9 mouse cellular contexts compared by ENCODE assay signal in the genomic region with DNA sequence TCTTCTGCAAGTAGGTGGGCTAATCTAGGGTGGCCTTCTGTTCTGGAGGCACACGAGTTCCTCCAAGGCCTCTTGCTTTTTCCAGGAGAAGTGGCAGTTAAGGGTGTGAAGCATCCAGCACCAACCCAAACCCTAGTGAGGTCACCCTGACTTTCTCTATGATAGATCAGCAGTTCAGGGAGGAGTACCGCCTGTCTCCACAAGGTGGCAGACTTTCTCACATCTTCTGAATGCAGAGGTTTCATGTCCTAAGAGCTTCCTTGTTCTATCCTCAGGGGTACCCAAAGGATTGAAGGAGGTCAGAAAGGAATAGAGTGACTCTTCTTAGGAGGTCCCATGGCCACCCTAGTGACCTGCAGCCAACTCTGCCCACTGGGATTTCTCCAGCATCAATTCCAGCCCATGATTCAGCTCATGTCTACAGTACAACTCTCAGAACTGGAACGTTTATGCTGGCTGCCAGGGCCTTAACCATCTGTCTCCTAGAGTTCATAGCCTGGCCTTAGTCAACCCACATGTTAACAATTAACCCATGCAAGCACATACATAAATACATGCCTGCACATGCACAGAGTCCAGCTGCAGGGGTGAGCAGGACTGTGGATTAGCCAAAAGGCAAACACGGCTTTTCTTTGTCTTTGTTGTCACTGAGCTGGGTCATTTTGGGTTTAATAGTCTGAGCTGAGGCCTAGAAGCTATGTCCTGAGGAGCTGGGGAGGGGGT. TPM values are rescaled to one million over a fixed set of nuclear protein-coding genes. Genes with fewer than 3 reads are reported as not detected.
DNase-seq lines count a peak whose midpoint lies in the region; ATAC-seq and TF ChIP-seq lines count a peak whose summit lies in the region.
"Had no signal": no experiment of that assay in that cellular context is flagged by ENCODE, and none has a peak within 500 bp of the region (broad histone marks: within the 10 kb centered on the region; RNA-seq: fewer than 3 reads in every experiment).

No protein-coding gene starts in this region.

- TF ChIP-seq CTCF in E14TG2a.4 (conservative IDR thresholded peaks at IDR 0.05; ENCODE audit: low read length), result peak; percentile 96

- ATAC-seq in lung, embryonic 16.5 days (ENCODE audit: low read depth), result 0 out of 2 replicates have a peak, but pooled peaks have one; percentile 16

- no peaks in the 10 kb centered on the region for H3K36me3 ChIP-seq in E14TG2a.4 (ENCODE audit: insufficient read depth, low read length)
- no peaks in the 10 kb centered on the region for H3K36me3 ChIP-seq in lung, embryonic 16.5 days (ENCODE audit: control insufficient read depth, insufficient read depth, low read length)

- H3K27ac ChIP-seq in lung, embryonic 16.5 days (ENCODE audit: low read length), result no peak overlapping the region

- no peak overlapping the region for H3K4me2 ChIP-seq in lung, embryonic 16.5 days (ENCODE audit: low read depth, low read length)

- H3K27me3 ChIP-seq in E14TG2a.4 (ENCODE audit: insufficient read depth, low read length), result peaks cover 12% of the 10 kb centered on the region
- H3K27me3 ChIP-seq in lung, embryonic 16.5 days (ENCODE audit: control insufficient read depth, insufficient read depth, low read depth, low read length), result no peaks in the 10 kb centered on the region

- H3K9ac ChIP-seq in lung, embryonic 16.5 days (ENCODE audit: low read length), result no peak overlapping the region

- peaks cover 15% of the 10 kb centered on the region for H3K4me1 ChIP-seq in E14TG2a.4 (replicated peaks; ENCODE audit: low read depth, low read length)
- H3K4me1 ChIP-seq in lung, embryonic 16.5 days (replicated peaks; ENCODE audit: control insufficient read depth, insufficient read depth, low read length), result peaks cover under 1% of the 10 kb centered on the region; the same call in 1 of the 2 replicates

- WGBS in large intestine, adult 2 months, result 26% methylated on average over 4 of the region's 4 CpGs
- 41% methylated on average over 4 of the region's 4 CpGs for WGBS in lung, embryonic 16.5 days

- no peaks in the 10 kb centered on the region for H3K9me3 ChIP-seq in E14TG2a.4 (ENCODE audit: low read length)
- no peaks in the 10 kb centered on the region for H3K9me3 ChIP-seq in lung, embryonic 16.5 days (ENCODE audit: control insufficient read depth, low read length)

- DNase-seq in adrenal gland, adult 2 months, result peak; percentile 66
- peak; percentile 77 for DNase-seq in embryo, embryonic 9.5 days (ENCODE audit: extremely low spot score)
- peak; percentile 67 for DNase-seq in heart, adult 8-10 months (ENCODE audit: low spot score)
- DNase-seq in large intestine, adult 2 months (ENCODE audit: low read depth, low spot score), result peak; percentile 33
- peak; percentile 83 to 89 for DNase-seq in right cerebral cortex, adult 2 months (ENCODE audit: low spot score in 2 of 2)
- DNase-seq in urinary bladder, postnatal 25 days (ENCODE audit: low spot score), result peak; percentile 65

- H3K4me3 ChIP-seq in E14TG2a.4 (replicated peaks; ENCODE audit: low read length), result no peak overlapping the region
- H3K4me3 ChIP-seq in lung, embryonic 16.5 days (ENCODE audit: low read length), result no peak overlapping the region

RNA-seq across cellular contexts. Expression of gene Spr, which starts 22.8 kb away (rescaled TPM):
- total RNA-seq in adrenal gland, adult 2 months (2021), result 10 to 100 TPM; 56.3 to 74.8 TPM
- 22.7 and 43.9 TPM in 2 replicates for polyA plus RNA-seq in adrenal gland, adult 2 months (2012; rRNA removed)
- 100 to 1,000 TPM in 1 of 4 experiments, 10 to 100 TPM in 3; 85.7 to 109 (median 94.2) TPM for total RNA-seq in heart, adult 8-10 months (2022)
- polyA plus RNA-seq in large intestine, adult 2 months (2012; rRNA removed), result 35.1 and 38.7 TPM in 2 replicates
- 63.6 and 65.6 TPM in 2 replicates for polyA plus RNA-seq in lung, embryonic 16.5 days (2015; fragmentation: Nextera tagmentation; extraction: Ambion mirVana)

RNA-seq across cellular contexts. Expression of gene Emx1, which starts 26.9 kb away (rescaled TPM):
- not detected for total RNA-seq in adrenal gland, adult 2 months (2021)
- polyA plus RNA-seq in adrenal gland, adult 2 months (2012; rRNA removed), result not detected in 2 replicates
- not detected for total RNA-seq in heart, adult 8-10 months (2022)
- polyA plus RNA-seq in large intestine, adult 2 months (2012; rRNA removed), result not detected in 2 replicates
- polyA plus RNA-seq in lung, embryonic 16.5 days (2015; fragmentation: Nextera tagmentation; extraction: Ambion mirVana), result not detected in 2 replicates
- polyA plus RNA-seq: liver, embryonic 16.5 days had no signal

Comparison
In these comparisons a context has a peak if more than half of its experiments do, and no peak if none do; other contexts are left out.
1. DNase-seq: peak in every context shown above with its lines; median percentile 86 in right cerebral cortex, adult 2 months; 77 in embryo, embryonic 9.5 days; 67 in heart, adult 8-10 months; 66 in adrenal gland, adult 2 months; 65 in urinary bladder, postnatal 25 days; 33 in large intestine, adult 2 months.